Mouse (Mus musculus): ENCODE measurements around the gene Dclk1. TPM values are rescaled to one million over a fixed set of nuclear protein-coding genes. Genes with fewer than 3 reads are reported as not detected.
"Not testable (repeated sequence)": the region's sequence is repeated elsewhere in the genome, so short reads cannot be mapped to it uniquely, and the experiment has no call there.

Dclk1 gene
- polyA plus RNA-seq (2015; fragmentation: Nextera tagmentation; extraction: Ambion mirVana) = 234 and 262 TPM in 2 replicates

GRCm38 (mm10) chr3:55241730-55242421 lies at the start of gene Dclk1:
Gene Dclk1, plus strand, starts transcription at chr3:55242364.
- Histone ChIP-seq H3K27ac (ENCODE audit: low read depth, low read length) (peak within 1 kb of the TSS; percentile 99), H3K4me2 (ENCODE audit: low read length) (peak within 1 kb of the TSS; percentile 83), H3K36me3 (ENCODE audit: control insufficient read depth, insufficient read depth, low read length) (no peaks in the 10 kb centered on the region), H3K9ac (ENCODE audit: low read depth, low read length) (peak within 1 kb of the TSS; percentile 99), H3K4me1 (ENCODE audit: control insufficient read depth, insufficient read depth, low read depth, low read length) (peaks cover 19% of the 10 kb centered on the region), H3K9me3 (ENCODE audit: control insufficient read depth, low read length) (no peaks in the 10 kb centered on the region), H3K27me3 (replicated peaks; ENCODE audit: control insufficient read depth, insufficient read depth, low read length) (no peaks in the 10 kb centered on the region), H3K4me3 (ENCODE audit: low read length) (peak within 1 kb of the TSS; percentile 91)
- WGBS = 30% methylated on average over 10 of the region's 10 CpGs
- ATAC-seq = no peak

GRCm38 (mm10) chr3:55193351-55193750 lies 48.8 kb upstream of the Dclk1 start:
- no peaks in the 10 kb centered on the region for H3K9me3 ChIP-seq (ENCODE audit: control insufficient read depth, low read length)
- H3K36me3 ChIP-seq (ENCODE audit: control insufficient read depth, insufficient read depth, low read length) = no peaks in the 10 kb centered on the region
- no peaks in the 10 kb centered on the region for H3K27me3 ChIP-seq (replicated peaks; ENCODE audit: control insufficient read depth, insufficient read depth, low read length)
- WGBS = 69% methylated on average over 2 of the region's 2 CpGs
- H3K4me3 ChIP-seq (ENCODE audit: low read length) = no peak overlapping the region
- no peak overlapping the region for H3K27ac ChIP-seq (ENCODE audit: low read depth, low read length)
- H3K4me2 ChIP-seq (ENCODE audit: low read length) = no peak overlapping the region
- no peak for ATAC-seq
- no peaks in the 10 kb centered on the region for H3K4me1 ChIP-seq (ENCODE audit: control insufficient read depth, insufficient read depth, low read depth, low read length)
- H3K9ac ChIP-seq (ENCODE audit: low read depth, low read length) = no peak overlapping the region

- no peak for ATAC-seq
- Histone ChIP-seq H3K36me3 (ENCODE audit: control insufficient read depth, insufficient read depth, low read length) (no peaks in the 10 kb centered on the region), H3K4me2 (ENCODE audit: low read length) (no peak overlapping the region), H3K4me3 (ENCODE audit: low read length) (no peak overlapping the region), H3K4me1 (ENCODE audit: control insufficient read depth, insufficient read depth, low read depth, low read length) (no peaks in the 10 kb centered on the region), H3K27ac (ENCODE audit: low read depth, low read length) (no peak overlapping the region), H3K9ac (ENCODE audit: low read depth, low read length) (no peak overlapping the region), H3K27me3 (replicated peaks; ENCODE audit: control insufficient read depth, insufficient read depth, low read length) (no peaks in the 10 kb centered on the region), H3K9me3 (ENCODE audit: control insufficient read depth, low read length) (no peaks in the 10 kb centered on the region)
- 63% methylated on average over 8 of the region's 8 CpGs for WGBS
Observed at GRCm38 (mm10) chr3:55194792-55195191, 47.4 kb upstream of the Dclk1 start.

GRCm38 (mm10) chr3:55195581-55196327 lies 46.4 kb upstream of the Dclk1 start:
- Histone ChIP-seq H3K27me3 (replicated peaks; ENCODE audit: control insufficient read depth, insufficient read depth, low read length) (no peaks in the 10 kb centered on the region), H3K27ac (ENCODE audit: low read depth, low read length) (no peak overlapping the region), H3K36me3 (ENCODE audit: control insufficient read depth, insufficient read depth, low read length) (no peaks in the 10 kb centered on the region), H3K4me1 (ENCODE audit: control insufficient read depth, insufficient read depth, low read depth, low read length) (no peaks in the 10 kb centered on the region), H3K4me3 (ENCODE audit: low read length) (no peak overlapping the region), H3K4me2 (ENCODE audit: low read length) (no peak overlapping the region), H3K9me3 (ENCODE audit: control insufficient read depth, low read length) (no peaks in the 10 kb centered on the region), H3K9ac (ENCODE audit: low read depth, low read length) (no peak overlapping the region)
- no peak for ATAC-seq
- WGBS = 80% methylated on average over 5 of the region's 5 CpGs

GRCm38 (mm10) chr3:55196328-55196710 lies 45.8 kb upstream of the Dclk1 start:
- no peaks in the 10 kb centered on the region for H3K27me3 ChIP-seq (replicated peaks; ENCODE audit: control insufficient read depth, insufficient read depth, low read length)
- 69% methylated on average over 2 of the region's 2 CpGs for WGBS
- H3K9ac ChIP-seq (ENCODE audit: low read depth, low read length) = no peak overlapping the region
- ATAC-seq = no peak
- no peak overlapping the region for H3K4me2 ChIP-seq (ENCODE audit: low read length)
- H3K9me3 ChIP-seq (ENCODE audit: control insufficient read depth, low read length) = no peaks in the 10 kb centered on the region
- no peak overlapping the region for H3K27ac ChIP-seq (ENCODE audit: low read depth, low read length)
- H3K4me3 ChIP-seq (ENCODE audit: low read length) = no peak overlapping the region
- no peaks in the 10 kb centered on the region for H3K36me3 ChIP-seq (ENCODE audit: control insufficient read depth, insufficient read depth, low read length)
- no peaks in the 10 kb centered on the region for H3K4me1 ChIP-seq (ENCODE audit: control insufficient read depth, insufficient read depth, low read depth, low read length)

- WGBS = 97% methylated on average over 11 of the region's 11 CpGs
- H3K27ac ChIP-seq (ENCODE audit: low read depth, low read length); H3K9ac ChIP-seq (ENCODE audit: low read depth, low read length); H3K36me3 ChIP-seq (ENCODE audit: control insufficient read depth, insufficient read depth, low read length); H3K4me1 ChIP-seq (ENCODE audit: control insufficient read depth, insufficient read depth, low read depth, low read length); H3K9me3 ChIP-seq (ENCODE audit: control insufficient read depth, low read length); H3K4me3 ChIP-seq (ENCODE audit: low read length); ATAC-seq; H3K4me2 ChIP-seq (ENCODE audit: low read length); H3K27me3 ChIP-seq (replicated peaks; ENCODE audit: control insufficient read depth, insufficient read depth, low read length): not testable (repeated sequence)
Observed at GRCm38 (mm10) chr3:55203621-55204020, 38.5 kb upstream of the Dclk1 start.

GRCm38 (mm10) chr3:55206413-55206812 lies 35.8 kb upstream of the Dclk1 start:
- 98% methylated on average over 2 of the region's 2 CpGs for WGBS
- ATAC-seq = no peak
- no peak overlapping the region for H3K4me3 ChIP-seq (ENCODE audit: low read length)
- H3K27ac ChIP-seq (ENCODE audit: low read depth, low read length) = no peak overlapping the region
- no peaks in the 10 kb centered on the region for H3K27me3 ChIP-seq (replicated peaks; ENCODE audit: control insufficient read depth, insufficient read depth, low read length)
- H3K9me3 ChIP-seq (ENCODE audit: control insufficient read depth, low read length) = no peaks in the 10 kb centered on the region; the same call in 1 of the 2 replicates
- no peak overlapping the region for H3K4me2 ChIP-seq (ENCODE audit: low read length)
- no peaks in the 10 kb centered on the region for H3K36me3 ChIP-seq (ENCODE audit: control insufficient read depth, insufficient read depth, low read length)
- H3K9ac ChIP-seq (ENCODE audit: low read depth, low read length) = no peak overlapping the region
- H3K4me1 ChIP-seq (ENCODE audit: control insufficient read depth, insufficient read depth, low read depth, low read length) = no peaks in the 10 kb centered on the region

- no peaks in the 10 kb centered on the region for H3K4me1 ChIP-seq (ENCODE audit: control insufficient read depth, insufficient read depth, low read depth, low read length)
- ATAC-seq = 0 out of 2 replicates have a peak, but pooled peaks have one; percentile 69
- H3K36me3 ChIP-seq (ENCODE audit: control insufficient read depth, insufficient read depth, low read length) = no peaks in the 10 kb centered on the region
- no peak overlapping the region for H3K27ac ChIP-seq (ENCODE audit: low read depth, low read length)
- no peaks in the 10 kb centered on the region; the same call in 1 of the 2 replicates for H3K9me3 ChIP-seq (ENCODE audit: control insufficient read depth, low read length)
- no peak overlapping the region for H3K4me3 ChIP-seq (ENCODE audit: low read length)
- no peaks in the 10 kb centered on the region for H3K27me3 ChIP-seq (replicated peaks; ENCODE audit: control insufficient read depth, insufficient read depth, low read length)
- no peak overlapping the region for H3K9ac ChIP-seq (ENCODE audit: low read depth, low read length)
- 57% methylated on average over 6 of the region's 6 CpGs for WGBS
- no peak overlapping the region for H3K4me2 ChIP-seq (ENCODE audit: low read length)
Observed at GRCm38 (mm10) chr3:55207665-55208064, 34.5 kb upstream of the Dclk1 start.

GRCm38 (mm10) chr3:55212254-55212653 lies 29.9 kb upstream of the Dclk1 start:
- H3K27me3 ChIP-seq (replicated peaks; ENCODE audit: control insufficient read depth, insufficient read depth, low read length) = no peaks in the 10 kb centered on the region
- no peak overlapping the region for H3K4me3 ChIP-seq (ENCODE audit: low read length)
- no peaks in the 10 kb centered on the region for H3K36me3 ChIP-seq (ENCODE audit: control insufficient read depth, insufficient read depth, low read length)
- H3K4me1 ChIP-seq (ENCODE audit: control insufficient read depth, insufficient read depth, low read depth, low read length) = peaks cover 6% of the 10 kb centered on the region
- no peak overlapping the region for H3K27ac ChIP-seq (ENCODE audit: low read depth, low read length)
- no peak overlapping the region for H3K9ac ChIP-seq (ENCODE audit: low read depth, low read length)
- 35% methylated on average over 2 of the region's 2 CpGs for WGBS
- no peak overlapping the region for H3K4me2 ChIP-seq (ENCODE audit: low read length)
- H3K9me3 ChIP-seq (ENCODE audit: control insufficient read depth, low read length) = no peaks in the 10 kb centered on the region
- no peak for ATAC-seq
